Mouse (Mus musculus) G1E (cell line): Measurements from ENCODE around the gene Ptprcap. TPM values are rescaled to one million over a fixed set of nuclear protein-coding genes. Genes with fewer than 3 reads are reported as not detected.
A peak's percentile ranks its signal among the peaks of the same experiment; 100 is the strongest.

Source experiments
- ATAC-seq: 2 replicates; pipeline ENCODE4 v1.8.0; 2016; ENCODE audit warnings: mild to moderate bottlenecking; ENCODE audit not compliant: insufficient number of reproducible peaks, poor library complexity, low FRiP score, severe bottlenecking; ENCODE audit errors: extremely low read depth
- DNase-seq: peaks from one replicate; pipeline ENCODE4 v3.0.0; 2012; ENCODE audit warnings: low spot score
- H3K27me3 ChIP-seq: 2 replicates; pipeline ENCODE4 v1.6.1; 2012; ENCODE audit warnings: mild to moderate bottlenecking, low read length, inconsistent platforms; ENCODE audit not compliant: insufficient read depth
- H3K36me3 ChIP-seq: replicated peaks from 2 replicates; pipeline ENCODE3; 2012; ENCODE audit warnings: mild to moderate bottlenecking, inconsistent platforms
- H3K4me1 ChIP-seq: 2 replicates; pipeline ENCODE4 v1.6.1; 2012; ENCODE audit warnings: low read depth, low read length, inconsistent platforms, mixed read lengths; ENCODE audit not compliant: insufficient read depth
- H3K4me3 ChIP-seq: 2 replicates; pipeline ENCODE4 v1.5.1; 2012; ENCODE audit warnings: low read depth, mild to moderate bottlenecking, inconsistent platforms, low read length, moderate library complexity, mixed read lengths
- H3K9me3 ChIP-seq: replicated peaks from 2 replicates; pipeline ENCODE4 v1.6.1; 2012; ENCODE audit warnings: inconsistent platforms
- CTCF ChIP-seq: IDR thresholded peaks from 2 replicates; pipeline ENCODE4 v1.5.1; 2012; ENCODE audit warnings: low read depth, low read length, inconsistent platforms, mixed read lengths
- GATA1 ChIP-seq: IDR thresholded peaks from 2 replicates; pipeline ENCODE4 v1.6.1; 2012; ENCODE audit warnings: borderline replicate concordance, low read length, inconsistent platforms, mixed read lengths
- GATA2 ChIP-seq: IDR thresholded peaks from 2 replicates; pipeline ENCODE4 v1.6.1; 2012; ENCODE audit warnings: low read depth, low read length, inconsistent platforms, borderline replicate concordance
- POLR2AphosphoS5 ChIP-seq: IDR thresholded peaks from 2 replicates; pipeline ENCODE4 v1.6.1; 2012; ENCODE audit warnings: low read depth, low read length, inconsistent platforms; ENCODE audit not compliant: insufficient replicate concordance
- TAL1 ChIP-seq: conservative IDR thresholded peaks from 2 replicates; pipeline ENCODE4 v1.6.1; 2012; ENCODE audit warnings: low read depth, low read length, inconsistent platforms, mixed read lengths
- polyA plus RNA-seq: library from polyadenylated mRNA; stranded (reverse); fragments of >175 nt; gene quantifications from 2 replicates; pipeline ENCODE4 v1.2.3, GENCODE M21; 2012
- total RNA-seq, 2 experiments: library from RNA; stranded (forward) in 1 of 2; stranded (reverse) in 1 of 2; fragments of 200-1000 nt in 1 of 2; fragments of >200 nt in 1 of 2; fragmentation: Nextera tagmentation in 1 of 2; gene quantifications; 2 replicates each; pipeline ENCODE4 v1.2.3; 2014 to 2017

The Ptprcap gene
- total and polyA plus RNA-seq, 3 experiments, result 34.6 to 261 (median 88.5) TPM

GRCm38 (mm10) chr19:4196048-4196447 is 42.6 kb downstream of the Ptprcap start:
- no peak for DNase-seq
- no peaks in the 10 kb centered on the region for H3K27me3 ChIP-seq
- peaks cover 88% of the 10 kb centered on the region for H3K4me1 ChIP-seq
- TF ChIP-seq POLR2AphosphoS5 (no peak), TAL1 (no peak), CTCF (no peak), GATA2 (no peak), GATA1 (no peak)
- H3K9me3 ChIP-seq, result no peaks in the 10 kb centered on the region
- H3K36me3 ChIP-seq, result peaks cover 81% of the 10 kb centered on the region
- no peak overlapping the region for H3K4me3 ChIP-seq
- ATAC-seq, result no peak

GRCm38 (mm10) chr19:4196548-4196947 is 43.1 kb downstream of the Ptprcap start:
- Histone ChIP-seq H3K36me3 (peaks cover 81% of the 10 kb centered on the region), H3K27me3 (no peaks in the 10 kb centered on the region), H3K9me3 (no peaks in the 10 kb centered on the region), H3K4me1 (peaks cover 83% of the 10 kb centered on the region), H3K4me3 (peak overlapping the region; percentile 53; the same call in 1 of the 2 replicates)
- no peak for TF ChIP-seq TAL1
- no peak for TF ChIP-seq POLR2AphosphoS5
- TF ChIP-seq GATA1, result no peak
- no peak for ATAC-seq
- DNase-seq, result no peak

GRCm38 (mm10) chr19:4197180-4197579 is 43.8 kb downstream of the Ptprcap start:
- Histone ChIP-seq H3K9me3 (no peaks in the 10 kb centered on the region), H3K4me3 (no peak overlapping the region; the same call in 1 of the 2 replicates), H3K4me1 (peaks cover 88% of the 10 kb centered on the region), H3K36me3 (peaks cover 81% of the 10 kb centered on the region), H3K27me3 (no peaks in the 10 kb centered on the region)
- TF ChIP-seq CTCF, result no peak
- TF ChIP-seq GATA2, result no peak
- TF ChIP-seq TAL1, result no peak
- DNase-seq (no peak), ATAC-seq (no peak)

- peaks cover 44% of the 10 kb centered on the region for H3K36me3 ChIP-seq
- ATAC-seq, result peak; percentile 77
- peaks cover 61% of the 10 kb centered on the region for H3K4me1 ChIP-seq
- TF ChIP-seq POLR2AphosphoS5, result no peak
- no peak for TF ChIP-seq CTCF
- TF ChIP-seq GATA1, result no peak
- no peak for TF ChIP-seq TAL1
- TF ChIP-seq GATA2, result no peak
- H3K27me3 ChIP-seq, result peaks cover 32% of the 10 kb centered on the region
- no peaks in the 10 kb centered on the region for H3K9me3 ChIP-seq
- peak within 1 kb of the TSS; percentile 80 for H3K4me3 ChIP-seq
- DNase-seq, result peak; percentile 99
Measured at GRCm38 (mm10) chr19:4201291-4201909, 48.0 kb downstream of the Ptprcap start, which contains the start of gene Rad9a. Gene Rad9a (minus strand): TSS chr19:4201662.

- peaks cover 54% of the 10 kb centered on the region for H3K4me1 ChIP-seq
- H3K27me3 ChIP-seq, result peaks cover 38% of the 10 kb centered on the region
Measured at GRCm38 (mm10) chr19:4202149-4202548, 48.7 kb downstream of the Ptprcap start.

GRCm38 (mm10) chr19:4203148-4203547 is 49.7 kb downstream of the Ptprcap start:
- peaks cover 45% of the 10 kb centered on the region for H3K27me3 ChIP-seq
- no peak for ATAC-seq
- peaks cover 27% of the 10 kb centered on the region for H3K36me3 ChIP-seq
- no peak for DNase-seq
- no peak for TF ChIP-seq POLR2AphosphoS5
- TF ChIP-seq GATA1, result no peak
- TF ChIP-seq CTCF, result no peak
- no peak for TF ChIP-seq TAL1
- TF ChIP-seq GATA2, result no peak
- H3K9me3 ChIP-seq, result no peaks in the 10 kb centered on the region
- H3K4me1 ChIP-seq, result peaks cover 48% of the 10 kb centered on the region
- no peak overlapping the region for H3K4me3 ChIP-seq

More at GRCm38 (mm10) chr19:4202149-4202548, 48.7 kb downstream of the Ptprcap start:
- Histone ChIP-seq H3K4me3 (peak overlapping the region; percentile 80; the same call in 1 of the 2 replicates), H3K36me3 (peaks cover 37% of the 10 kb centered on the region), H3K9me3 (no peaks in the 10 kb centered on the region)
- DNase-seq (no peak), ATAC-seq (no peak)
- no peak for TF ChIP-seq GATA2
- no peak for TF ChIP-seq GATA1
- TF ChIP-seq POLR2AphosphoS5, result no peak
- no peak for TF ChIP-seq CTCF
- TF ChIP-seq TAL1, result no peak
